Mouse (Mus musculus) liver, adult 2 months (tissue): ENCODE measurements at regions not wholly inside any gene's neighbourhood (a gene's known extent, or its start where the extent isn't known, plus 50 kb on each side); places are given as distances from the start of the nearest gene placed in this dataset.

ENCODE experiments used
- DNase-seq: peaks from one replicate; pipeline ENCODE4 v3.0.0-alpha.2; 2011; ENCODE audit warnings: low read depth, low spot score; ENCODE audit errors: extremely low read depth
- H3K27ac ChIP-seq: fragments of 200-500 bp; replicated peaks from 2 replicates; pipeline ENCODE4 v1.5.1; 2012; ENCODE audit warnings: low read depth, mild to moderate bottlenecking, control low read depth, inconsistent platforms, low read length; ENCODE audit not compliant: insufficient read depth
- H3K27me3 ChIP-seq: fragments of 200-500 bp; 2 replicates; pipeline ENCODE4 v1.6.1; 2012; ENCODE audit warnings: mild to moderate bottlenecking, moderate library complexity, low read length, inconsistent platforms; ENCODE audit not compliant: control insufficient read depth, insufficient read depth
- H3K36me3 ChIP-seq: fragments of 200-500 bp; 2 replicates; pipeline ENCODE4 v1.6.1; 2012; ENCODE audit warnings: low read length, inconsistent platforms; ENCODE audit not compliant: control insufficient read depth, insufficient read depth
- H3K4me1 ChIP-seq: fragments of 200-500 bp; 2 replicates; pipeline ENCODE4 v1.6.1; 2011; ENCODE audit warnings: low read length; ENCODE audit not compliant: control insufficient read depth, insufficient read depth
- H3K4me3 ChIP-seq: fragments of 200-500 bp; 2 replicates; pipeline ENCODE4 v1.5.1; 2011; ENCODE audit warnings: low read depth, mild to moderate bottlenecking, control low read depth, low read length, moderate library complexity; ENCODE audit not compliant: insufficient read depth
- H3K79me2 ChIP-seq: fragments of 200-500 bp; 2 replicates; pipeline ENCODE4 v1.6.1; 2012; ENCODE audit warnings: inconsistent platforms, mild to moderate bottlenecking, low read length, moderate library complexity; ENCODE audit not compliant: control insufficient read depth, insufficient read depth
- H3K9ac ChIP-seq: fragments of 200-500 bp; 2 replicates; pipeline ENCODE4 v1.6.1; 2012; ENCODE audit warnings: low read depth, mild to moderate bottlenecking, control low read depth, inconsistent platforms, low read length
- CTCF ChIP-seq: fragments of 200-500 bp; IDR thresholded peaks from 2 replicates; pipeline ENCODE4 v1.5.1; 2011; ENCODE audit warnings: low read depth, low read length, control low read depth
- POLR2A ChIP-seq: fragments of 200-500 bp; IDR thresholded peaks from 2 replicates; pipeline ENCODE4 v1.6.1; 2011; ENCODE audit warnings: low read length, control low read depth; ENCODE audit not compliant: insufficient read depth; ENCODE audit errors: extremely low read depth
- WGBS: fragments of 180-500 bp; shearing (Covaris S2); methylation state at CpG from one replicate; pipeline ENCODE4 v1.1.7; 2018; 5-methylcytosine and 5-hydroxymethylcytosine counted together

- no peak for DNase-seq
- H3K79me2 ChIP-seq, result no peaks in the 10 kb centered on the region
- WGBS, result 90% methylated on average over 4 of the region's 4 CpGs
- H3K36me3 ChIP-seq, result no peaks in the 10 kb centered on the region
- no peak overlapping the region for H3K4me3 ChIP-seq
- H3K9ac ChIP-seq, result no peak overlapping the region
- H3K27ac ChIP-seq, result no peak overlapping the region
- H3K4me1 ChIP-seq, result no peaks in the 10 kb centered on the region
- TF ChIP-seq CTCF (no peak), POLR2A (no peak)
- H3K27me3 ChIP-seq, result no peaks in the 10 kb centered on the region
Observed at GRCm38 (mm10) chr16:47081896-47082295, 583.6 kb upstream of the Nectin3 start.

GRCm38 (mm10) chr16:47080330-47080729 lies 582.0 kb upstream of the Nectin3 start:
- Histone ChIP-seq H3K27me3 (no peaks in the 10 kb centered on the region), H3K4me3 (no peak overlapping the region), H3K4me1 (no peaks in the 10 kb centered on the region), H3K36me3 (no peaks in the 10 kb centered on the region), H3K79me2 (no peaks in the 10 kb centered on the region), H3K27ac (no peak overlapping the region), H3K9ac (no peak overlapping the region)
- 67% methylated on average over 2 of the region's 2 CpGs for WGBS
- no peak for DNase-seq
- TF ChIP-seq CTCF, result no peak
- no peak for TF ChIP-seq POLR2A

GRCm38 (mm10) chr16:47059293-47059963 lies 561.1 kb upstream of the Nectin3 start:
- H3K27ac ChIP-seq, result no peak overlapping the region
- 85% methylated on average over 8 of the region's 8 CpGs for WGBS
- H3K4me3 ChIP-seq, result no peak overlapping the region
- no peaks in the 10 kb centered on the region for H3K36me3 ChIP-seq
- no peak for DNase-seq
- H3K27me3 ChIP-seq, result no peaks in the 10 kb centered on the region
- no peak for TF ChIP-seq POLR2A
- no peak for TF ChIP-seq CTCF
- H3K9ac ChIP-seq, result no peak overlapping the region
- H3K4me1 ChIP-seq, result no peaks in the 10 kb centered on the region
- no peaks in the 10 kb centered on the region for H3K79me2 ChIP-seq

GRCm38 (mm10) chr16:47058811-47059210 lies 560.5 kb upstream of the Nectin3 start:
- TF ChIP-seq POLR2A (no peak), CTCF (no peak)
- no peak overlapping the region for H3K9ac ChIP-seq
- H3K4me3 ChIP-seq, result no peak overlapping the region
- no peaks in the 10 kb centered on the region for H3K27me3 ChIP-seq
- no peaks in the 10 kb centered on the region for H3K36me3 ChIP-seq
- WGBS, result 82% methylated on average over 5 of the region's 5 CpGs
- no peaks in the 10 kb centered on the region for H3K79me2 ChIP-seq
- H3K27ac ChIP-seq, result no peak overlapping the region
- no peaks in the 10 kb centered on the region for H3K4me1 ChIP-seq
- DNase-seq, result no peak

- H3K27me3 ChIP-seq, result no peaks in the 10 kb centered on the region
- H3K9ac ChIP-seq, result no peak overlapping the region
- no peak for DNase-seq
- H3K27ac ChIP-seq, result no peak overlapping the region
- no peak overlapping the region for H3K4me3 ChIP-seq
- H3K79me2 ChIP-seq, result no peaks in the 10 kb centered on the region
- no peaks in the 10 kb centered on the region for H3K4me1 ChIP-seq
- TF ChIP-seq CTCF (no peak), POLR2A (no peak)
- H3K36me3 ChIP-seq, result no peaks in the 10 kb centered on the region
Observed at GRCm38 (mm10) chr16:47025971-47026370, 527.6 kb upstream of the Nectin3 start.

- Histone ChIP-seq H3K79me2 (no peaks in the 10 kb centered on the region), H3K9ac (no peak overlapping the region), H3K4me3 (no peak overlapping the region), H3K27ac (no peak overlapping the region), H3K27me3 (no peaks in the 10 kb centered on the region), H3K4me1 (no peaks in the 10 kb centered on the region), H3K36me3 (no peaks in the 10 kb centered on the region)
- no peak for TF ChIP-seq POLR2A
- no peak for TF ChIP-seq CTCF
- 49% methylated on average over 3 of the region's 3 CpGs for WGBS
- DNase-seq, result no peak
Observed at GRCm38 (mm10) chr16:47017486-47017885, 519.2 kb upstream of the Nectin3 start.
